Mouse (Mus musculus) hindbrain, embryonic 13.5 days (tissue): ENCODE measurements around the gene Grid2ip. TPM values are rescaled to one million over a fixed set of nuclear protein-coding genes. Genes with fewer than 3 reads are reported as not detected.

Experiments used
- ATAC-seq: fragments of 200-750 bp; cut with Nextera tagmentation; 2 replicates; pipeline ENCODE4 v1.8.0; 2017; ENCODE audit warnings: moderate TSS enrichment; ENCODE audit not compliant: low FRiP score
- H3K27ac ChIP-seq: fragments of 300-500 bp; sonication (generic); 2 replicates; pipeline ENCODE4 v1.5.1; 2015; ENCODE audit warnings: inconsistent platforms, mild to moderate bottlenecking, moderate library complexity
- H3K27me3 ChIP-seq: fragments of 300-500 bp; sonication (generic); 2 replicates; pipeline ENCODE4 v1.6.1; 2015; ENCODE audit warnings: mild to moderate bottlenecking, inconsistent platforms
- H3K36me3 ChIP-seq: fragments of 300-500 bp; sonication (generic); 2 replicates; pipeline ENCODE4 v1.6.1; 2015; ENCODE audit warnings: mild to moderate bottlenecking, inconsistent platforms
- H3K4me1 ChIP-seq: fragments of 300-500 bp; sonication (generic); replicated peaks from 2 replicates; pipeline ENCODE4 v1.6.1; 2015; ENCODE audit warnings: inconsistent platforms
- H3K4me2 ChIP-seq: fragments of 300-500 bp; sonication (generic); 2 replicates; pipeline ENCODE4 v1.6.1; 2015; ENCODE audit warnings: inconsistent platforms, mild to moderate bottlenecking, moderate library complexity
- H3K4me3 ChIP-seq: fragments of 300-500 bp; sonication (generic); 2 replicates; pipeline ENCODE4 v1.5.1; 2015; ENCODE audit warnings: mild to moderate bottlenecking, inconsistent platforms
- H3K9ac ChIP-seq: fragments of 300-500 bp; sonication (generic); 2 replicates; pipeline ENCODE4 v1.6.1; 2015; ENCODE audit warnings: mild to moderate bottlenecking, inconsistent platforms
- H3K9me3 ChIP-seq: fragments of 300-500 bp; sonication (generic); 2 replicates; pipeline ENCODE4 v1.6.1; 2016; ENCODE audit warnings: inconsistent platforms
- WGBS: fragments of 180-500 bp; shearing (Covaris S2); methylation state at CpG from one replicate; pipeline ENCODE4 v1.1.7; 2015; 5-methylcytosine and 5-hydroxymethylcytosine counted together
- polyA plus RNA-seq: library from polyadenylated mRNA; unstranded; fragments of >200 nt; fragmentation: Nextera tagmentation; extraction: Ambion mirVana; gene quantifications from 2 replicates; pipeline ENCODE4 v1.2.1, GENCODE M21; 2015

Grid2ip gene
- polyA plus RNA-seq, 1 experiment from 2014 or later: 0.47 TPM

GRCm38 (mm10) chr5:143441753-143442152, 84.6 kb downstream of the Grid2ip start:
- Histone ChIP-seq H3K4me3 (no peak overlapping the region), H3K27me3 (0 out of 2 replicates have a peak, but pooled peaks cover 2% of the 10 kb centered on the region), H3K36me3 (no peaks in the 10 kb centered on the region), H3K9me3 (no peaks in the 10 kb centered on the region), H3K27ac (no peak overlapping the region), H3K4me1 (no peaks in the 10 kb centered on the region), H3K9ac (no peak overlapping the region), H3K4me2 (no peak overlapping the region)
- ATAC-seq: no peak
- 89% methylated on average over 12 of the region's 12 CpGs for WGBS

Other genes starting within 250 kb of the Grid2ip start
- gene Rnf216, start 244.3 kb upstream of the Grid2ip start, polyA plus RNA-seq: 34.0 and 38.3 TPM in 2 replicates
- gene Olfr718-ps1, start 209.8 kb upstream of the Grid2ip start, polyA plus RNA-seq: 0.08 TPM in 1 of 2 replicates, not detected in the other
- gene Rbak, start 176.6 kb upstream of the Grid2ip start, polyA plus RNA-seq: 12.7 and 14.6 TPM in 2 replicates
- gene Spdye4b, start 176.3 kb upstream of the Grid2ip start, polyA plus RNA-seq: not detected in 2 replicates
- not detected in 2 replicates for gene Spdye4a, start 130.4 kb upstream of the Grid2ip start, polyA plus RNA-seq
- 22.8 and 23.4 TPM in 2 replicates for gene Zfp12, start 122.2 kb upstream of the Grid2ip start, polyA plus RNA-seq
- gene Zfp316, start 87.3 kb upstream of the Grid2ip start, polyA plus RNA-seq: 9.0 and 9.4 TPM in 2 replicates
- gene Zfp853, start 63.7 kb upstream of the Grid2ip start, polyA plus RNA-seq: 0.18 TPM in 1 of 2 replicates, not detected in the other
- 34.8 and 36.2 TPM in 2 replicates for gene E130309D02Rik, start 42.0 kb upstream of the Grid2ip start, polyA plus RNA-seq
- gene Zdhhc4, start 28.1 kb upstream of the Grid2ip start, polyA plus RNA-seq: 75.4 and 82.7 TPM in 2 replicates
- 150 TPM in 2 replicates for gene Kdelr2, start 46.5 kb downstream of the Grid2ip start, polyA plus RNA-seq
- 18.2 and 18.3 TPM in 2 replicates for gene Daglb, start 107.2 kb downstream of the Grid2ip start, polyA plus RNA-seq
- gene Rac1, start 170.7 kb downstream of the Grid2ip start, polyA plus RNA-seq: 390 and 391 TPM in 2 replicates